Mouse (Mus musculus) kidney, embryonic 14.5 days (tissue): ENCODE results near the gene Tnks1bp1. TPM values are rescaled to one million over a fixed set of nuclear protein-coding genes. Genes with fewer than 3 reads are reported as not detected.

Source experiments
- ATAC-seq: fragments of 200-750 bp; cut with Nextera tagmentation; 2 replicates; pipeline ENCODE4 v1.8.0; 2017; ENCODE audit warnings: moderate number of reproducible peaks, mild to moderate bottlenecking, moderate TSS enrichment, moderate library complexity; ENCODE audit not compliant: low FRiP score, low TSS enrichment
- H3K27ac ChIP-seq: fragments of 300-500 bp; sonication (generic); 2 replicates; pipeline ENCODE4 v1.5.1; 2014; ENCODE audit warnings: low read depth, mild to moderate bottlenecking, low read length, moderate library complexity, mixed read lengths
- H3K27me3 ChIP-seq: fragments of 300-500 bp; sonication (generic); 2 replicates; pipeline ENCODE4 v1.6.1; 2014; ENCODE audit warnings: mild to moderate bottlenecking, low read length; ENCODE audit not compliant: control insufficient read depth, insufficient read depth
- H3K36me3 ChIP-seq: fragments of 300-500 bp; sonication (generic); 2 replicates; pipeline ENCODE4 v1.6.1; 2014; ENCODE audit warnings: low read length, mixed read lengths; ENCODE audit not compliant: control insufficient read depth, insufficient read depth
- H3K4me1 ChIP-seq: fragments of 300-500 bp; sonication (generic); 2 replicates; pipeline ENCODE4 v1.6.1; 2014; ENCODE audit warnings: low read length, mixed read lengths; ENCODE audit not compliant: control insufficient read depth, insufficient read depth
- H3K4me2 ChIP-seq: fragments of 300-500 bp; sonication (generic); replicated peaks from 2 replicates; pipeline ENCODE4 v1.6.1; 2014; ENCODE audit warnings: low read depth, mild to moderate bottlenecking, low read length
- H3K4me3 ChIP-seq: fragments of 300-500 bp; sonication (generic); 2 replicates; pipeline ENCODE4 v1.5.1; 2014; ENCODE audit warnings: mild to moderate bottlenecking, low read length
- H3K9ac ChIP-seq: fragments of 300-500 bp; sonication (generic); 2 replicates; pipeline ENCODE4 v1.6.1; 2014; ENCODE audit warnings: low read depth, mild to moderate bottlenecking, low read length, moderate library complexity
- H3K9me3 ChIP-seq: fragments of 300-500 bp; sonication (generic); 2 replicates; pipeline ENCODE4 v1.6.1; 2016; ENCODE audit warnings: low read length; ENCODE audit not compliant: control insufficient read depth
- WGBS: fragments of 180-500 bp; shearing (Covaris S2); extraction: QIAGEN DNeasy Blood & Tissue Kit; methylation state at CpG from one replicate; pipeline ENCODE4 v1.1.7; 2014; 5-methylcytosine and 5-hydroxymethylcytosine counted together
- polyA plus RNA-seq: library from polyadenylated mRNA; unstranded; fragments of >200 nt; fragmentation: Nextera tagmentation; extraction: Ambion mirVana; gene quantifications from 2 replicates; pipeline ENCODE4 v1.2.1, GENCODE M21; 2014

Gene Tnks1bp1
- polyA plus RNA-seq, 1 experiment from 2014 or later: 8.1 TPM

DNA sequence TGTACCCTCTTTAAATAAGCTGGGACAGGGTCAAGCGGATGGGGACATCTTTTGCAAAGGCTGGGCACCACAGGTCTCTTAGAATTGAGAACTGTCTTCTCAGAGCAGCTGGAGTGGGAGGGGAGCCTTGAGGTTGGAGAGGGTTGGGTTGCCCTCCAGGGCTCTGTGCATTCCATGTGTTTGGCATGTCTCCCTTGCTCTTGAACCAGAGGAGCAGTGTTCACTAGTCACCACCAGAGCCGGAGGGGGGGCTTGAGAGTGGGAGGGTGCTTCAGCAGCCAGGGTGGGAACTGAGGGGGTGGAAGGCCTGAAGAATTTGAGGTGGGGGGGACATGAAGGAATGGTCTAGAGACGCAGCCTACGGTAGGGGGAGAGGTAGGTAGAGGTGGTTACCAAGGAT lies 1.5 kb downstream of the Tnks1bp1 start:
- 72% methylated on average over 4 of the region's 4 CpGs for WGBS
- Histone ChIP-seq H3K36me3 (peaks cover 49% of the 10 kb centered on the region), H3K4me3 (peak overlapping the region; percentile 72; the same call in 1 of the 2 replicates), H3K4me1 (peaks cover 41% of the 10 kb centered on the region), H3K9me3 (no peaks in the 10 kb centered on the region), H3K27ac (peak overlapping the region; percentile 90; the same call in 1 of the 2 replicates), H3K4me2 (peak overlapping the region; percentile 68), H3K9ac (no peak overlapping the region), H3K27me3 (no peaks in the 10 kb centered on the region)
- no peak for ATAC-seq

DNA sequence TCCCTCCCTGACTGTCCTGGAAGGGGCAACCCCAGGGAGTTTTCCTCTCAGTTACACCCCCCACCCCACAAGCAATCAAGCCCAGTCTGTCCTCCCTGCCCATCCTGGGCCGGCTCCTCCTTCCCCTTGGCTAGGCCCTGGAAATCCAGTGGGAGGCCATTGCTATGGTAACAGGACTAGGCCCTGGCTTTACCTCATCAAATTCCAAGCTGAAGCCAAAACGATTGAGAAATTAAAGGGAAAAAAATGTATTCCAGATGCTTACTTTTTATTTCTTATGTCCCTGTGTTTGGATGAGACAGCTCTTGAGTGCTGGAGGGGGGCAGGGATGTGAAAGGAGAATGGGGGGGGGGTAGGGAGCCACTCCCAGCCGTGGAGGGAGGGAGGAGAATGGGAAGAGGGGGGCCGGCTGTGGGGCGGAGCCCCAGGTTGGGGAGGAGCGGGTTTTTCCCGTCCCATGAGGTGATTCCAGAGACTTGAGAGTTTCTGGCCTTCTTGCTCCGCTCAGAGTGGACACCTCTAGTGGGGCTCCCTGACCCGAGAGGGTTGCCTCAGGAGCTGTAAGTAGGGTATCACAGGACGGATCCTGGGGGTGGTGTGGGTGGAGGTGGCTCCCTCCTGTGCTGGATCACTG lies 2.3 kb downstream of the Tnks1bp1 start:
- peak; percentile 21 for ATAC-seq
- 6% methylated on average over 10 of the region's 10 CpGs for WGBS
- peak overlapping the region; percentile 30 for H3K4me3 ChIP-seq
- H3K4me1 ChIP-seq: peaks cover 41% of the 10 kb centered on the region
- H3K27me3 ChIP-seq: no peaks in the 10 kb centered on the region
- H3K27ac ChIP-seq: peak overlapping the region; percentile 78
- no peaks in the 10 kb centered on the region for H3K9me3 ChIP-seq
- H3K9ac ChIP-seq: peak overlapping the region; percentile 42; the same call in 1 of the 2 replicates
- peaks cover 49% of the 10 kb centered on the region for H3K36me3 ChIP-seq
- H3K4me2 ChIP-seq: peak overlapping the region; percentile 47

DNA sequence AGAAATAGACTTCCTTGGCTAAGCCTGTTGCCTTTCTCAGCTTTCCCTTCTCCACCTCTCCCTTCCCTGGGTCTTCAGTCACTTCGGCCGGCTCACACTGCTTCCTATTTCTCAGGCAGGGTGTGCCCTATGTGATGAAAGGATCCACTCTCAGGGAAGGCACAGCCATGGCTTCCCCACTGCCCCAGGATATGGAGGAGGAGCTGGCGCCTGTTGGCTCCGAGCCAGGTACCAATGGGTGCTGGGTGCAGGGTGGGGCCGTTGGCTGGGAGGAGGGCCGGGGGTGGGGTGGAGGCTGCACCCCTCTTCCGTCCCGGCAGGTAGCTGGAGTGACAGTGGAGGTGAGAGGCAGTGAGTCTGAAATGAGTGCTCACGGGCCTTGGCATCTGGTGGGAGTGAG lies 2.9 kb downstream of the Tnks1bp1 start:
- H3K9me3 ChIP-seq: no peaks in the 10 kb centered on the region
- peak overlapping the region; percentile 30 for H3K4me3 ChIP-seq
- 45% methylated on average over 9 of the region's 9 CpGs for WGBS
- H3K27ac ChIP-seq: peak overlapping the region; percentile 78
- peak overlapping the region; percentile 47 for H3K4me2 ChIP-seq
- no peaks in the 10 kb centered on the region for H3K27me3 ChIP-seq
- peaks cover 41% of the 10 kb centered on the region for H3K4me1 ChIP-seq
- ATAC-seq: no peak
- H3K36me3 ChIP-seq: peaks cover 49% of the 10 kb centered on the region
- peak overlapping the region; percentile 42; the same call in 1 of the 2 replicates for H3K9ac ChIP-seq

DNA sequence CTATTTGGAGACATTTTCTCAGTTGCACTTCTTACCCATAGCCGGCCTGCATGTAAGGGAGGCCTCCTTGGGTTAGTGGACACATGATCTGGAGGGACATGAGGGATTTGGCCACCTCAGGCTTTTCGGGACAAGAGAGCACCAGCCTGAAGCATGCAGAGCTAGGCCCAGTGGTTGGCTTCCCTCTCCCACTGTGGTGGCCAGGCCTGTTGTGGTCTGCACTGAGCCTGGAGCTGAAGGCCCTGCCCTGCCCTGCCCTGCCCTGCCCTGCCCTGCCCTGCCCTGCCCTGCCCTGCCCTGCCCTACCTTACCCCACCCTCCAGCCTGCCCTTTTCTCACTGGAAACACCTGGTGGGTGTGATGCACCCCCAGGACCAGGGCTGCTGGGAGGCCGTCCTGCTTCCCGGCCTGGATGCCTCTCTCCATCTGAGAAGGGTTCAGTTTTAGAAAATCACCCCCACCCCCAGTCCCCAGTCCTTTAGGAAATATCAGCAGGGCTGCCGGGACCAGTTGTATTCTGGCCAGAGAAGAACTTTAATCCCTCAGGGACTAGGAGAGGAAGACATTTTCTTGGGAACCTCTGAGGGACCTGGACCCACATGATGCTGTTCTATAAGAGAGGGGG lies 5.5 kb downstream of the Tnks1bp1 start:
- H3K4me3 ChIP-seq: no peak overlapping the region
- H3K9ac ChIP-seq: no peak overlapping the region
- no peaks in the 10 kb centered on the region for H3K27me3 ChIP-seq
- no peaks in the 10 kb centered on the region for H3K9me3 ChIP-seq
- no peak for ATAC-seq
- H3K4me2 ChIP-seq: no peak overlapping the region
- H3K36me3 ChIP-seq: peaks cover 50% of the 10 kb centered on the region
- 87% methylated on average over 5 of the region's 5 CpGs for WGBS
- H3K27ac ChIP-seq: no peak overlapping the region
- H3K4me1 ChIP-seq: peaks cover 34% of the 10 kb centered on the region

DNA sequence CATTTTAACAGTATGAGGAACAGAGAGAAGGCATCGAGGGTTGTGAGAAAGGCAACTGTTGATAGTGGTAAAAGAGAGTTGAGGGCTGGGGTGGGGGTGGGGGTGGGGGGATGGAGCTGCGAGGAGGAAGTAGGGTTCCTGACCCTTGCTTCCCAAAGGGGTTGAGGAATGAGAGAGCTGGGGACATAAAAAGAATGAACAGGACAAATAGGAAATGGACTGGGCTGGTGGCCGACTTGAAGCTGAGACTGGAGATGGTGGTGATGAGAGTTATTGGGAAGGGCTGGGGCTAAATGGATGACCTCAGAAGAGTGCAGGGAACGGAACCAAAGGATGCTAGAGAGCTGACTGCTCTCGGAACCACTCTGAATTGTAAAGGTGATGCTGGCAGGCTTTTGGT lies 8.9 kb downstream of the Tnks1bp1 start:
- Histone ChIP-seq H3K4me3 (no peak overlapping the region), H3K27me3 (no peaks in the 10 kb centered on the region), H3K27ac (no peak overlapping the region), H3K9ac (no peak overlapping the region), H3K4me2 (no peak overlapping the region), H3K4me1 (peaks cover 17% of the 10 kb centered on the region), H3K36me3 (peaks cover 60% of the 10 kb centered on the region), H3K9me3 (no peaks in the 10 kb centered on the region)
- no peak for ATAC-seq
- WGBS: 40% methylated on average over 5 of the region's 5 CpGs

DNA sequence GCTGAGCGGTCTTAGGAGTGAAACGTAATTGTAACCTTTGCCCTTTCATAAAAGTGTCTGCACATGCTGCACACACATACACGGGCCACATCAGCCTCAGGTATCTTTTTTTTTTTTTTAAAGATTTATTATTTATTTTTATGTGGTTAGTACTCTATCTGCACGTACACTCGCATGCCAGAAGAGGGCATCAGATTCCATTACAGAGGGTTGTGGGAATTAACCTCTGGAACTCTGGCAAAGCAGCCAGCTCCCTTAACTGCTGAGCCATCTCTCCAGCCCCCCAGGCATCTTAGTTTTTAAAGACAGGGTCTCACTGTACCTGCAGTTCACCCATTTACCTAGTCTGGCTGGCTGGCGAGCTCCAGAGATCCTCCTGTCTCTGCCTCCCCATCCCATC lies 11.9 kb downstream of the Tnks1bp1 start:
- no peak for ATAC-seq
- H3K4me3 ChIP-seq: no peak overlapping the region
- no peak overlapping the region for H3K9ac ChIP-seq
- H3K4me1 ChIP-seq: peaks cover 17% of the 10 kb centered on the region
- no peak overlapping the region for H3K27ac ChIP-seq
- H3K36me3 ChIP-seq: peaks cover 58% of the 10 kb centered on the region
- H3K27me3 ChIP-seq: no peaks in the 10 kb centered on the region
- 85% methylated on average over 6 of the region's 6 CpGs for WGBS
- H3K4me2 ChIP-seq: no peak overlapping the region
- no peaks in the 10 kb centered on the region for H3K9me3 ChIP-seq

DNA sequence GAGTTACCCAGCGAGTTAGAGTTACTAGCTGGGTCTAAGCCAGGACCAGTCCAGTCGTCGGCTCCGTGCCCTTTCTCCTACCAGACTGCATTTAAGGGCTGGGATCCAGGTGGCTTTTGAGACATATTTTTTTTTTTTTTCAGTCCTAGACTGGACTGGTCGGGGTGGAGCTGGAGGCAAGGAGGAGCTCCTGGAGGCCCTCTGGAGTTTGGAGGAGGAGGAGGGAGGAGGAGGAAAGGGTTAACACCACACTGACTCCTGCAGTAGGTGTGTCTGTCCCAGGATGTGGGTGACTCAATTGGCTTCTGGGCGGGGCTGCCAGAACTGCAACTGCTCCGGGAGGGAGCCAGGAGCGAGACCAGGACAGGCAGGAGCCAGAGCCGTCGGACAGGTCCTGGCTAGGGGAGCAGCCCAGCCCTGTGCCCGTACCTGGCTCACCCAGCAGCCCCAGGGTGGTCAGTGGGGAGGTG lies 12.8 kb downstream of the Tnks1bp1 start:
- peak; percentile 86 for ATAC-seq

DNA sequence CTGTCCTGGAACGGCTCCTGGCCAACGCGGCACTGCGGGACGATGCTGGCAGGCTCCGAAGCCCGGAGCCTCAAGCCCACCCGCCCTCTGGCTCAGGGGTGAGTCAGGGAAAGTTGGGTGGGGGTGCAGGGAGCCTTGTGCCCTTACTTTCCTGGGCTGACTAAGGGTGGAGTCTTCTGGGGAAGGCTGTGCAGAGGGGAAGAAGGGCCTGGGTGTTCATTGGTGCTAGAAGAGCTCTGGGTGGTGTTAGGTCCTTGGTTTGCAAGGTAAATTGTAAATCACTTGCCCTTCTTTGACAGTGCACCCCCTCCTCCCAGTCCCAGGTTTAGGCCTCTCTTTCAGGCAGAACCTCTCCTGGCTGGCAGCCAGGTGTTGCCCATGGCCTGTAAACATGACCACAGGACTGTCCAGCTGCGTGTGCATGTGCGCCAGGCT lies 13.3 kb downstream of the Tnks1bp1 start:
- Histone ChIP-seq H3K4me3 (peak overlapping the region; percentile 34), H3K4me2 (peak overlapping the region; percentile 68), H3K27ac (0 out of 2 replicates have a peak overlapping the region, but pooled peaks have one; percentile 24), H3K27me3 (no peaks in the 10 kb centered on the region), H3K4me1 (peaks cover 15% of the 10 kb centered on the region), H3K9me3 (no peaks in the 10 kb centered on the region), H3K36me3 (peaks cover 46% of the 10 kb centered on the region), H3K9ac (peak overlapping the region; percentile 42)
- WGBS: 20% methylated on average over 10 of the region's 10 CpGs
- no peak; the same call in 1 of the 2 replicates for ATAC-seq

More for the DNA sequence above, 12.8 kb downstream of the Tnks1bp1 start:
- Histone ChIP-seq H3K9me3 (no peaks in the 10 kb centered on the region), H3K36me3 (peaks cover 49% of the 10 kb centered on the region), H3K9ac (peak overlapping the region; percentile 42), H3K27me3 (no peaks in the 10 kb centered on the region), H3K4me3 (peak overlapping the region; percentile 34), H3K4me2 (peak overlapping the region; percentile 68), H3K4me1 (peaks cover 17% of the 10 kb centered on the region), H3K27ac (0 out of 2 replicates have a peak overlapping the region, but pooled peaks have one; percentile 24)
- WGBS: 6% methylated on average over 10 of the region's 11 CpGs
